Mouse (Mus musculus) midbrain, embryonic 11.5 days (tissue): Measurements from ENCODE around the gene Xkr7. TPM values are rescaled to one million over a fixed set of nuclear protein-coding genes. Genes with fewer than 3 reads are reported as not detected.

ENCODE experiments used
- ATAC-seq: fragments of 200-750 bp; cut with Nextera tagmentation; 2 replicates; pipeline ENCODE4 v1.8.0; 2017; ENCODE audit warnings: moderate TSS enrichment, moderate library complexity; ENCODE audit not compliant: low FRiP score
- DNase-seq: peaks from one replicate; pipeline ENCODE4 v3.0.0; 2015; ENCODE audit warnings: low spot score; ENCODE audit errors: missing footprints
- H3K27ac ChIP-seq: fragments of 300-500 bp; sonication (generic); 2 replicates; pipeline ENCODE4 v1.5.1; 2014; ENCODE audit warnings: low read depth, low read length
- H3K27me3 ChIP-seq: fragments of 300-500 bp; sonication (generic); 2 replicates; pipeline ENCODE4 v1.6.1; 2014; ENCODE audit warnings: mild to moderate bottlenecking, low read length, moderate library complexity, mixed read lengths; ENCODE audit not compliant: control insufficient read depth, insufficient read depth
- H3K36me3 ChIP-seq: fragments of 300-500 bp; sonication (generic); 2 replicates; pipeline ENCODE4 v1.6.1; 2014; ENCODE audit warnings: mild to moderate bottlenecking, low read length, moderate library complexity, mixed read lengths; ENCODE audit not compliant: control insufficient read depth, insufficient read depth
- H3K4me1 ChIP-seq: fragments of 300-500 bp; sonication (generic); 2 replicates; pipeline ENCODE4 v1.6.1; 2014; ENCODE audit warnings: low read length; ENCODE audit not compliant: control insufficient read depth, insufficient read depth
- H3K4me2 ChIP-seq: fragments of 300-500 bp; sonication (generic); 2 replicates; pipeline ENCODE4 v1.6.1; 2014; ENCODE audit warnings: mild to moderate bottlenecking, moderate library complexity
- H3K4me3 ChIP-seq: fragments of 300-500 bp; sonication (generic); 2 replicates; pipeline ENCODE4 v1.5.1; 2014; ENCODE audit warnings: low read depth, low read length
- H3K9ac ChIP-seq: fragments of 300-500 bp; sonication (generic); 2 replicates; pipeline ENCODE4 v1.6.1; 2014; ENCODE audit warnings: low read length
- H3K9me3 ChIP-seq: fragments of 300-500 bp; sonication (generic); 2 replicates; pipeline ENCODE4 v1.6.1; 2016; ENCODE audit warnings: low read length; ENCODE audit not compliant: control insufficient read depth
- WGBS: fragments of 180-500 bp; shearing (Covaris S2); extraction: QIAGEN DNeasy Blood & Tissue Kit; methylation state at CpG from one replicate; pipeline ENCODE4 v1.1.7; 2014; 5-methylcytosine and 5-hydroxymethylcytosine counted together
- polyA plus RNA-seq: library from polyadenylated mRNA; unstranded; fragments of >200 nt; fragmentation: Nextera tagmentation; extraction: Ambion mirVana; gene quantifications from 2 replicates; pipeline ENCODE4 v1.2.1, GENCODE M21; 2014

The Xkr7 gene
- polyA plus RNA-seq, 1 experiment from 2014 or later, result 0.52 TPM

GRCm38 (mm10) chr2:153063394-153063793 lies 31.7 kb downstream of the Xkr7 start:
- Histone ChIP-seq H3K36me3 (no peaks in the 10 kb centered on the region), H3K27ac (no peak overlapping the region), H3K4me2 (no peak overlapping the region), H3K9me3 (no peaks in the 10 kb centered on the region), H3K4me3 (no peak overlapping the region), H3K4me1 (no peaks in the 10 kb centered on the region), H3K27me3 (no peaks in the 10 kb centered on the region), H3K9ac (no peak overlapping the region)
- ATAC-seq, result no peak
- 55% methylated on average over 3 of the region's 3 CpGs for WGBS
- no peak for DNase-seq

- DNase-seq (no peak), ATAC-seq (no peak)
- Histone ChIP-seq H3K4me2 (no peak overlapping the region), H3K9me3 (no peaks in the 10 kb centered on the region), H3K36me3 (no peaks in the 10 kb centered on the region), H3K4me1 (no peaks in the 10 kb centered on the region), H3K4me3 (no peak overlapping the region), H3K9ac (no peak overlapping the region), H3K27me3 (no peaks in the 10 kb centered on the region), H3K27ac (no peak overlapping the region)
- WGBS, result 75% methylated on average over 9 of the region's 9 CpGs
These were observed 32.7 kb downstream of the Xkr7 start for GRCm38 (mm10) chr2:153064190-153064970.

DNA sequence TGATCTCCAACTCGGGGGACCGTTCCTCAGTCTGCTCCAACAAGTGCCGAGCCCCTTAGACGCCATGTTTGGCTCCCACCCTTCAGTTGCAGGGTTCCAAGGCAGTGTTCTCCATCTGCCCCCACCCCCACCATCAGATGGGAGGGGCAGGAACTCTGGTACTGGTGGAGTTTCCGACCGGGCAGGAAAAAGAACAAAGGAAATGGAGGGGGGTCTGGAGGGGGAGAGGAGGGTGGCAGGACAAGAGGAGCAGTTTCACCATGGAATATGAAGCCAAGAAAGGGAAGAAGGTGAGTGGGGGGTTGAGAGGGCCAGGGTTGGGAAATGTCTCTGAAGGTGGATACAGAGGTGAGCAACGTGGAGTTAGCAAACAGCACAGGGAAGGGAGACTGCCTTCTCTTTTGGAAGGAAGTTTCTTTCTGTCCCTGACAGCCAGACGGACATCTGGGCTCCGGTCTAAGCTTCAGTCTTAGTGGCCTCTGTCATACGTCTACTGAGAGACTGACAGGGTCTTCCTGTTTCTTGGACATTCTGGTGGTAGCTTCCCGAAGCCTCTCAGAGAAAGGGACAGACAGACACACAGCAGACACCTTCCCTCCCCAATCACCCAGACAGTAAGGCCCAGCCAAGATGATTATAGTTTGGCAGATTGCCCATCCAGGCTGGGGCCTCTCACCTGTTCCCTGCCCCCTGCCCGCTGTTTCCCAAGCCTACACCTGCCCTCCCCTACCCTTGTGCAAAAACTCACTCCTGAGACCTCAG lies 34.3 kb downstream of the Xkr7 start, which contains the start of gene Ccm2l:
TSS of gene Ccm2l (plus strand) at position 209 of the 762 bp plus-strand sequence.
- H3K36me3 ChIP-seq, result no peaks in the 10 kb centered on the region
- WGBS, result 54% methylated on average over 12 of the region's 12 CpGs
- ATAC-seq (no peak), DNase-seq (no peak)
- H3K27me3 ChIP-seq, result peaks cover 9% of the 10 kb centered on the region
- H3K4me2 ChIP-seq, result no peak within 1 kb of the TSS
- H3K9me3 ChIP-seq, result no peaks in the 10 kb centered on the region
- H3K4me3 ChIP-seq, result no peak within 1 kb of the TSS
- no peaks in the 10 kb centered on the region for H3K4me1 ChIP-seq
- H3K27ac ChIP-seq, result no peak within 1 kb of the TSS
- no peak within 1 kb of the TSS for H3K9ac ChIP-seq

DNA sequence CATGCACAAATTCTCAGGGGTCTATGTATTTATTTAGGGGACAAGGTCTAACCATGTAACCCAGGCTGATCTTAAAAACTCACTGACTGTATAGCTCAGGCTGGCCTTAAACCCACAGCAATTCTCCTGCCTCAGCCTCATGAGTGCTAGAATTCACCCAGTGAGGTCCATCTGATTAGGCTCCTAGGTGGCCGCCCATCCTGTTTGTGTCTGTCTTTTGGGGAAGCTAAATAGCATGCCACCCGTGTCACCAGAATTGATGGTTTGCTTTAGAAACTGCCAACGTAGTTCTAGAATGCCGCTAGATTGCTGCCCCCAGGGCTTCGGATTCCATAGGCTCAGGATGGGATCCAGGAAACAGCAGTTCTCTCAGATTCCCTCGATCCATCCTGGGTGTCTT lies 35.3 kb downstream of the Xkr7 start:
- peaks cover 5% of the 10 kb centered on the region for H3K4me1 ChIP-seq
- no peak overlapping the region for H3K27ac ChIP-seq
- ATAC-seq (no peak), DNase-seq (no peak)
- WGBS, result 60% methylated on average over 6 of the region's 6 CpGs
- H3K27me3 ChIP-seq, result peaks cover 20% of the 10 kb centered on the region
- H3K4me3 ChIP-seq, result no peak overlapping the region
- no peak overlapping the region for H3K4me2 ChIP-seq
- no peak overlapping the region for H3K9ac ChIP-seq
- H3K9me3 ChIP-seq, result no peaks in the 10 kb centered on the region
- H3K36me3 ChIP-seq, result no peaks in the 10 kb centered on the region

GRCm38 (mm10) chr2:153070762-153071490 lies 39.3 kb downstream of the Xkr7 start:
- H3K27ac ChIP-seq, result no peak overlapping the region
- H3K4me3 ChIP-seq, result no peak overlapping the region
- no peak for DNase-seq
- H3K36me3 ChIP-seq, result no peaks in the 10 kb centered on the region
- peak; percentile 7; the same call in 1 of the 2 replicates for ATAC-seq
- H3K4me2 ChIP-seq, result no peak overlapping the region
- 8% methylated on average over 23 of the region's 23 CpGs for WGBS
- peaks cover 32% of the 10 kb centered on the region for H3K27me3 ChIP-seq
- no peak overlapping the region for H3K9ac ChIP-seq
- no peaks in the 10 kb centered on the region for H3K9me3 ChIP-seq
- H3K4me1 ChIP-seq, result peaks cover 6% of the 10 kb centered on the region

DNA sequence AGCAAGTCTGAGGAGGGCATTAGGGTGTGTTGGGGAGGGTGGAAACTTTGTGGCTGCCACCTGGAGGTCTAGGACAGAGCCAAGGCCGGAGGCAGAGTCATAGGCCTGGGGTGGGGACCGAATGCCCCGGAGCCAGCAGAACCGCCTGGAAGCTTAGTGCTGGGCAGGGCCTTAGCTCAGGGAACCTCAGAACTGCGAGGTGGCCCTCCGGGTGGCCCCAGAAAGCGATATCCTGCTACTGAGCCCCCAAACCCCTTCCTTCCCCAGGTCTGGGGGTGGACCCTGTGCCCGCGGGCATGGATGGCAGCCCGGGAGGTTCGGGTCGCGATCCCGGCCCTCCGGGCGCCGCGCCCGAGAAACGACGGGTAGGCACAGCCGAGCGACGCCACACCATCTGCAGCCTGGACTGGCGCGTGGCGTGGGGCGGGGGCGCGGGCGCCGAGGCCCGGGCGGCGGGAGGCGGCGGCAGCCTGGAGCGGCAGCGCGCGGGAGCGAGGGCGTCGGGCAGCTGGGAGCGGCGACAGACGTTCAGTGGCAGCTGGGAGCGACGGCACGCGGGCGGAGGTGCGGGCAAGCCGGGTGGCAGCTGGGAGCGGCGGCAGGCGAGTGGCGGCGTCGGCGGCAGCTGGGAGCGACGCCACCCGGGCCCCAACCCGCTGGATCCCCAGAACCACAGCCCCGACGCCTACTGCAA lies 40.0 kb downstream of the Xkr7 start:
- H3K9me3 ChIP-seq, result no peaks in the 10 kb centered on the region
- 8% methylated on average over 49 of the region's 67 CpGs for WGBS
- H3K4me2 ChIP-seq, result peak overlapping the region; percentile 50
- H3K36me3 ChIP-seq, result no peaks in the 10 kb centered on the region
- DNase-seq, result no peak
- no peak overlapping the region for H3K27ac ChIP-seq
- ATAC-seq, result peak; percentile 61
- H3K4me3 ChIP-seq, result peak overlapping the region; percentile 26
- peaks cover 6% of the 10 kb centered on the region for H3K4me1 ChIP-seq
- peaks cover 32% of the 10 kb centered on the region for H3K27me3 ChIP-seq
- peak overlapping the region; percentile 49 for H3K9ac ChIP-seq

- peaks cover 6% of the 10 kb centered on the region for H3K4me1 ChIP-seq
- no peaks in the 10 kb centered on the region for H3K36me3 ChIP-seq
- DNase-seq, result no peak
- 89% methylated on average over 10 of the region's 10 CpGs for WGBS
- peaks cover 32% of the 10 kb centered on the region for H3K27me3 ChIP-seq
- H3K4me2 ChIP-seq, result no peak overlapping the region
- ATAC-seq, result no peak
- no peak overlapping the region for H3K27ac ChIP-seq
- no peak overlapping the region for H3K9ac ChIP-seq
- H3K9me3 ChIP-seq, result no peaks in the 10 kb centered on the region
- no peak overlapping the region for H3K4me3 ChIP-seq
These were observed 43.0 kb downstream of the Xkr7 start for GRCm38 (mm10) chr2:153074651-153075050.

DNA sequence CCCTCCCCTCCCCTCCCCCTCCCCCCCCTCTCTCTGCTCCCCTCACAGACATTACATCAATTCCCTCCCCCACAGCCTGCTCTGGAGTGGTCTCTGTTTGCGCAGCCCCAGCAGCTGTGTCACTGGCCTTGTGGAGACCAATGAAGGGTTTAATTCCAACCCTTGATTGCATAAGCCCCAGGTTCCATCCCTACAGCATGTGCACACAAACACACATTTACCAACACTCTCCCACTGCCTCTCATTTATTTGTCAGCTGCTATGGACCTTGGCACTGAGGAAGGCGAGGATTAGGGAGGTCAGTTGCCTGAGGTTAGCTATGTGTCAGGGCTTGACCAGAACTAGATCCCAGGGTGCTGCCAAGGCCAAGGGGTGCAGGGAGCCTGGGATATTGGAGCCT lies 44.3 kb downstream of the Xkr7 start:
- WGBS, result 59% methylated on average over 2 of the region's 2 CpGs
- no peak overlapping the region for H3K27ac ChIP-seq
- H3K4me2 ChIP-seq, result no peak overlapping the region
- no peak overlapping the region for H3K9ac ChIP-seq
- peaks cover 6% of the 10 kb centered on the region for H3K4me1 ChIP-seq
- no peaks in the 10 kb centered on the region for H3K36me3 ChIP-seq
- no peak for ATAC-seq
- H3K27me3 ChIP-seq, result peaks cover 22% of the 10 kb centered on the region
- H3K9me3 ChIP-seq, result no peaks in the 10 kb centered on the region
- no peak for DNase-seq
- H3K4me3 ChIP-seq, result no peak overlapping the region
